Mouse (Mus musculus): ENCODE measurements around the gene Nthl1. TPM values are rescaled to one million over a fixed set of nuclear protein-coding genes. Genes with fewer than 3 reads are reported as not detected.

Gene Nthl1
- polyA plus RNA-seq, 1 experiment, result 20.2 TPM

DNA sequence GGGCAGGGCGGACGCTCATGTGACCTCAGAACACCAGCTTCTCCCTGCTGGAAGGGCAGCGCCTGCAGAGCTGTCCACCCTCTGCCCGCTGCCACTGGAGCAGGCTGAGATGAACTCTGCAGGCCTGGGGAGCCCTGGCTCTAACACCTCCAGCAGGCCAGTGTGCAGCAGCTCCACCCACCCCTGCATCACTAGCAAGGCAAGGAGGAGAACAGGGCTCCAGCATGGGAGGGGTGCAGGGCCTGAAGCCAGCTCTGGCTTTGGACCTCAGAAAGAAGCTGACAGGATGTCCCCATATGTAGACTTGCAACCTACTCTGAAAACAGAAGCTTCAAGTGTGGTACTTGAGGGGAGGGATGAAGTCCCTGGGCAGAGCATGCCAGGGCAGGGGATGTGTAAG, 32.0 kb upstream of the Nthl1 start:
- Histone ChIP-seq H3K36me3 (ENCODE audit: control insufficient read depth, insufficient read depth) (peaks cover 13% of the 10 kb centered on the region), H3K79me2 (ENCODE audit: control insufficient read depth, insufficient read depth) (no peaks in the 10 kb centered on the region), H3K27me3 (ENCODE audit: control insufficient read depth, insufficient read depth, insufficient read length) (no peaks in the 10 kb centered on the region), H3K4me3 (no peak overlapping the region), H3ac (ENCODE audit: control insufficient read depth, insufficient read length) (no peak overlapping the region), H3K4me2 (ENCODE audit: low read depth) (no peak overlapping the region)
- no peak for TF ChIP-seq E2F4 (IDR thresholded peaks at IDR 0.05; ENCODE audit: insufficient read depth)
- no peak for TF ChIP-seq TCF3 (IDR thresholded peaks at IDR 0.05; ENCODE audit: insufficient read length, low read depth)
- no peak for TF ChIP-seq SRF (IDR thresholded peaks at IDR 0.05; ENCODE audit: control insufficient read depth, insufficient read length, low read depth)
- TF ChIP-seq POLR2AphosphoS2 (IDR thresholded peaks at IDR 0.05; ENCODE audit: insufficient read length, low read depth), result no peak
- no peak for TF ChIP-seq CEBPB (IDR thresholded peaks at IDR 0.05; ENCODE audit: insufficient read depth, poor library complexity, severe bottlenecking)
- TF ChIP-seq POLR2A (IDR thresholded peaks at IDR 0.05; ENCODE audit: insufficient read length, low read depth), result no peak
- TF ChIP-seq MAX (IDR thresholded peaks at IDR 0.05; ENCODE audit: low read depth), result no peak
- TF ChIP-seq TCF12 (IDR thresholded peaks at IDR 0.05; ENCODE audit: insufficient read depth, poor library complexity, severe bottlenecking), result no peak
- no peak for TF ChIP-seq MYOD1 (IDR thresholded peaks at IDR 0.05; ENCODE audit: control insufficient read depth in 1 of 3, insufficient read length in 2 of 3, low read depth in 2 of 3)
- no peak for TF ChIP-seq MYOG (IDR thresholded peaks at IDR 0.05; ENCODE audit: control insufficient read depth in 1 of 3, insufficient read depth in 1 of 3, insufficient read length in 2 of 3, low read depth in 2 of 3)

DNA sequence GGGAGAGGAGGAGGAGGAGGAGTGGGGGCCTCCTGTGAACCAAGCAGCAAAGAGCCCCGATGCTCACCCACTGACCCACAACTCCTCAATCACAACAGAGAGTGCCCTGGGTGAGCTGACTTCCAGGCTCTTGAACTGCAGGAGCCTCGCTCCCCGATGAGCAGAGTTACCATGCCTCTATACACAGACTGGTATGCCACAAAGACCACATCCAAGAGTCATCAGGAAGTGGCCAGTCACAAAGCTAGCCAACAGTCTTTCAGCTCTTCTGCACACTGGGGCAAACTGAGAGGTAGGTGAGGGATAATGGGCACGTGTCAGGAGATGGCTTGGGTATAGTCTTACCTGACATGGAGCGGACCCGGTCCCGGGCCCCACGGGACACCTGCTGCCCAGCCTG, 28.5 kb upstream of the Nthl1 start:
- Histone ChIP-seq H3K4me2 (ENCODE audit: low read depth) (peak overlapping the region; percentile 24), H3K79me2 (ENCODE audit: control insufficient read depth, insufficient read depth) (no peaks in the 10 kb centered on the region), H3K4me3 (no peak overlapping the region), H3ac (ENCODE audit: control insufficient read depth, insufficient read length) (no peak overlapping the region), H3K27me3 (ENCODE audit: control insufficient read depth, insufficient read depth, insufficient read length) (no peaks in the 10 kb centered on the region), H3K36me3 (ENCODE audit: control insufficient read depth, insufficient read depth) (peaks cover 7% of the 10 kb centered on the region)
- no peak for TF ChIP-seq REST (IDR thresholded peaks at IDR 0.05; ENCODE audit: insufficient read depth, insufficient read length)
- TF ChIP-seq MYOG (IDR thresholded peaks at IDR 0.05; ENCODE audit: control insufficient read depth in 1 of 3, insufficient read depth in 1 of 3, insufficient read length in 2 of 3, low read depth in 2 of 3), result peak in 1 of 3 experiments; percentile 23
- peak in 1 of 3 experiments; percentile 32 for TF ChIP-seq MYOD1 (IDR thresholded peaks at IDR 0.05; ENCODE audit: control insufficient read depth in 1 of 3, insufficient read length in 2 of 3, low read depth in 2 of 3)

DNA sequence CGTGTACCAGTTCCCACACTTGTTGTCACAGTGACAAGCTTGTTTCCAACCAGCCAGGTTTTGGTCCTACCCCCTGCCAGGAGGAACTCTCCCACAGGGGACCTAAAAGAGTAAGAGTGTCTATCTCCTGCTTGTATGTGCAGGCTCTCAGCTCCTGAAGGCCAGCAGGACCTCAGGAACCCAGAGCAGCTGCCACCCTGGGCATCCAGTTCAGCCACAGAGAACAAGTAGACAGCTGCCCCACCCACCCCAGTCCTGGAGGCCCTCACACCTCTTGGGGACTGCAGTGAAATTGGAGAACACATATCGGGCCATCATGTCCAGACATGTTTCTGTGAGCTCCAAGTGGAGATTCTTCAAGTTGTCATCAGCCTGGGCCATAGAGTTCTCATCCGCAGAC, 27.9 kb upstream of the Nthl1 start:
- H3K27me3 ChIP-seq (ENCODE audit: control insufficient read depth, insufficient read depth, insufficient read length), result no peaks in the 10 kb centered on the region
- H3K36me3 ChIP-seq (ENCODE audit: control insufficient read depth, insufficient read depth), result peaks cover 7% of the 10 kb centered on the region
- no peaks in the 10 kb centered on the region for H3K79me2 ChIP-seq (ENCODE audit: control insufficient read depth, insufficient read depth)
- H3ac ChIP-seq (ENCODE audit: control insufficient read depth, insufficient read length), result no peak overlapping the region
- H3K4me2 ChIP-seq (ENCODE audit: low read depth), result peak overlapping the region; percentile 24
- TF ChIP-seq MAX (IDR thresholded peaks at IDR 0.05; ENCODE audit: low read depth), result no peak
- peak in 2 of 3 experiments; percentile 83 to 85 for TF ChIP-seq MYOG (IDR thresholded peaks at IDR 0.05; ENCODE audit: control insufficient read depth in 1 of 3, insufficient read depth in 1 of 3, insufficient read length in 2 of 3, low read depth in 2 of 3)
- TF ChIP-seq TCF12 (IDR thresholded peaks at IDR 0.05; ENCODE audit: insufficient read depth, poor library complexity, severe bottlenecking), result no peak
- no peak for TF ChIP-seq E2F4 (IDR thresholded peaks at IDR 0.05; ENCODE audit: insufficient read depth)
- TF ChIP-seq MYOD1 (IDR thresholded peaks at IDR 0.05; ENCODE audit: control insufficient read depth in 1 of 3, insufficient read length in 2 of 3, low read depth in 2 of 3), result peak; percentile 11 to 70 (median 48)
- TF ChIP-seq REST (IDR thresholded peaks at IDR 0.05; ENCODE audit: insufficient read depth, insufficient read length), result no peak
- H3K4me3 ChIP-seq, result no peak overlapping the region

DNA sequence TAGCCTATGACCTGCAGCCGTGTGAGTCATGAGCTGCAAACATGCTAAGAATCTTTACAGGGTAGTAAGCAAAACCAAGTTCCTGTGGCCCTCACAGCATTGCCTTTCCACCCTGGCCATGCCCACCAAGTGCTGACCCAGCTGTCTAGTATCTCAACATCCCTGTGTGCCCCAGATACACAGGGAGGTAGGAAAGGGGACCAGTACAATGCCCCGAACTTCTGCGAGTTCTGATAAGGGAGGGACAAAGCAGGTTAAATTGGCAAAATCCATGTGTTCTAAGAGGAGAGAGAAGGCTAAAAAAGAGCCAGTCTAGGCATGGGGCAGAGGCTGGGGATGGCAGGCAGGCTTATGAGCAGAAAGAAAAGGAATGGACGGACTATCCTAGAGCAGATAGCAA, 24.1 kb upstream of the Nthl1 start:
- Histone ChIP-seq H3K27me3 (ENCODE audit: control insufficient read depth, insufficient read depth, insufficient read length) (no peaks in the 10 kb centered on the region), H3K36me3 (ENCODE audit: control insufficient read depth, insufficient read depth) (no peaks in the 10 kb centered on the region), H3K79me2 (ENCODE audit: control insufficient read depth, insufficient read depth) (no peaks in the 10 kb centered on the region), H3K4me3 (no peak overlapping the region), H3K4me2 (ENCODE audit: low read depth) (no peak overlapping the region), H3ac (ENCODE audit: control insufficient read depth, insufficient read length) (no peak overlapping the region)
- TF ChIP-seq POLR2A (IDR thresholded peaks at IDR 0.05; ENCODE audit: insufficient read length, low read depth) (no peak), CEBPB (IDR thresholded peaks at IDR 0.05; ENCODE audit: insufficient read depth, poor library complexity, severe bottlenecking) (no peak), MYOD1 (IDR thresholded peaks at IDR 0.05; ENCODE audit: control insufficient read depth in 1 of 3, insufficient read length in 2 of 3, low read depth in 2 of 3) (no peak), TCF3 (IDR thresholded peaks at IDR 0.05; ENCODE audit: insufficient read length, low read depth) (no peak), E2F4 (IDR thresholded peaks at IDR 0.05; ENCODE audit: insufficient read depth) (no peak), USF1 (IDR thresholded peaks at IDR 0.05; ENCODE audit: low read depth) (no peak), MYOG (IDR thresholded peaks at IDR 0.05; ENCODE audit: control insufficient read depth in 1 of 3, insufficient read depth in 1 of 3, insufficient read length in 2 of 3, low read depth in 2 of 3) (no peak), TCF12 (IDR thresholded peaks at IDR 0.05; ENCODE audit: insufficient read depth, poor library complexity, severe bottlenecking) (no peak), POLR2AphosphoS2 (IDR thresholded peaks at IDR 0.05; ENCODE audit: insufficient read length, low read depth) (no peak), MAX (IDR thresholded peaks at IDR 0.05; ENCODE audit: low read depth) (no peak), REST (IDR thresholded peaks at IDR 0.05; ENCODE audit: insufficient read depth, insufficient read length) (no peak), SRF (IDR thresholded peaks at IDR 0.05; ENCODE audit: control insufficient read depth, insufficient read length, low read depth) (no peak)

DNA sequence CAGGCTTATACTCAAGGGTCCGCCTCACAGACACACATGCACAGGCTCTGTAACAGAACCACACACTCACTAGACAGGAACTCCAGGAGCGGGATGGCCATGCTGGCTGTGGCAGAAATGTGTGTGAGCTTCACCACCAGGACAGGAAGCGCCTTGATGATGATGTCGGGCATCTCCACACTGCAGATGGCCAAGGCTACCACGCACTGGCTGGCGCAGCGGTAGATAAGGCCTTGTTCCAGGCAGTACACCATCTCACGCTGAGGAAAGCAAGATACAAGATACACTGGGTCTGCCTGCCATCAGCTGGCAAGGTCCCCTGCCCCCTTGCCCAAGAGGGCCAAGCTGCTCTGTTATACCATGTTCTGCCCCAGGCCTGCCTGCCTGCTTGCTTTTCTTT, 23.6 kb upstream of the Nthl1 start:
- H3K4me3 ChIP-seq, result no peak overlapping the region
- TF ChIP-seq POLR2A (IDR thresholded peaks at IDR 0.05; ENCODE audit: insufficient read length, low read depth) (no peak), CEBPB (IDR thresholded peaks at IDR 0.05; ENCODE audit: insufficient read depth, poor library complexity, severe bottlenecking) (no peak), E2F4 (IDR thresholded peaks at IDR 0.05; ENCODE audit: insufficient read depth) (no peak), TCF12 (IDR thresholded peaks at IDR 0.05; ENCODE audit: insufficient read depth, poor library complexity, severe bottlenecking) (no peak), SRF (IDR thresholded peaks at IDR 0.05; ENCODE audit: control insufficient read depth, insufficient read length, low read depth) (no peak), POLR2AphosphoS2 (IDR thresholded peaks at IDR 0.05; ENCODE audit: insufficient read length, low read depth) (no peak), MYOD1 (IDR thresholded peaks at IDR 0.05; ENCODE audit: control insufficient read depth in 1 of 3, insufficient read length in 2 of 3, low read depth in 2 of 3) (no peak), MYOG (IDR thresholded peaks at IDR 0.05; ENCODE audit: control insufficient read depth in 1 of 3, insufficient read depth in 1 of 3, insufficient read length in 2 of 3, low read depth in 2 of 3) (no peak), TCF3 (IDR thresholded peaks at IDR 0.05; ENCODE audit: insufficient read length, low read depth) (no peak), MAX (IDR thresholded peaks at IDR 0.05; ENCODE audit: low read depth) (no peak), REST (IDR thresholded peaks at IDR 0.05; ENCODE audit: insufficient read depth, insufficient read length) (no peak), USF1 (IDR thresholded peaks at IDR 0.05; ENCODE audit: low read depth) (no peak)
- H3K36me3 ChIP-seq (ENCODE audit: control insufficient read depth, insufficient read depth), result peaks cover 3% of the 10 kb centered on the region
- no peaks in the 10 kb centered on the region for H3K79me2 ChIP-seq (ENCODE audit: control insufficient read depth, insufficient read depth)
- H3ac ChIP-seq (ENCODE audit: control insufficient read depth, insufficient read length), result no peak overlapping the region
- H3K4me2 ChIP-seq (ENCODE audit: low read depth), result no peak overlapping the region
- no peaks in the 10 kb centered on the region for H3K27me3 ChIP-seq (ENCODE audit: control insufficient read depth, insufficient read depth, insufficient read length)

Measured in myocyte (in vitro differentiated cells).